Mouse (Mus musculus) kidney, embryonic 16.5 days (tissue): ENCODE data around the gene Olfr1406. TPM values are rescaled to one million over a fixed set of nuclear protein-coding genes. Genes with fewer than 3 reads are reported as not detected.
"Not testable (repeated sequence)": the region's sequence is repeated elsewhere in the genome, so short reads cannot be mapped to it uniquely, and the experiment has no call there.

Source experiments
- ATAC-seq: fragments of 200-750 bp; cut with Nextera tagmentation; 2 replicates; pipeline ENCODE4 v1.8.0; 2017; ENCODE audit warnings: moderate TSS enrichment; ENCODE audit not compliant: low FRiP score, low TSS enrichment
- H3K27ac ChIP-seq: fragments of 300-500 bp; sonication (generic); 2 replicates; pipeline ENCODE4 v1.5.1; 2014; ENCODE audit warnings: low read length
- H3K27me3 ChIP-seq: fragments of 300-500 bp; sonication (generic); 2 replicates; pipeline ENCODE4 v1.6.1; 2014; ENCODE audit warnings: low read length, control low read depth, mixed read lengths; ENCODE audit not compliant: insufficient read depth
- H3K36me3 ChIP-seq: fragments of 300-500 bp; sonication (generic); 2 replicates; pipeline ENCODE4 v1.6.1; 2014; ENCODE audit warnings: low read length, control low read depth, mixed read lengths; ENCODE audit not compliant: insufficient read depth
- H3K4me1 ChIP-seq: fragments of 300-500 bp; sonication (generic); 2 replicates; pipeline ENCODE4 v1.6.1; 2014; ENCODE audit warnings: low read length, control low read depth, mixed read lengths; ENCODE audit not compliant: insufficient read depth
- H3K4me2 ChIP-seq: fragments of 300-500 bp; sonication (generic); replicated peaks from 2 replicates; pipeline ENCODE4 v1.6.1; 2014; ENCODE audit warnings: low read depth, low read length
- H3K4me3 ChIP-seq: fragments of 300-500 bp; sonication (generic); 2 replicates; pipeline ENCODE4 v1.5.1; 2014; ENCODE audit warnings: mild to moderate bottlenecking, low read length
- H3K9ac ChIP-seq: fragments of 300-500 bp; sonication (generic); replicated peaks from 2 replicates; pipeline ENCODE4 v1.6.1; 2014; ENCODE audit warnings: low read length
- H3K9me3 ChIP-seq: fragments of 300-500 bp; sonication (generic); 2 replicates; pipeline ENCODE4 v1.6.1; 2016; ENCODE audit warnings: low read length, control low read depth
- WGBS: fragments of 180-500 bp; shearing (Covaris S2); extraction: QIAGEN DNeasy Blood & Tissue Kit; methylation state at CpG from one replicate; pipeline ENCODE4 v1.1.7; 2014; 5-methylcytosine and 5-hydroxymethylcytosine counted together
- polyA plus RNA-seq: library from polyadenylated mRNA; unstranded; fragments of >200 nt; fragmentation: Nextera tagmentation; extraction: Ambion mirVana; gene quantifications from 2 replicates; pipeline ENCODE4 v1.2.1, GENCODE M21; 2015

The Olfr1406 gene
- not detected in 2 replicates for polyA plus RNA-seq

GRCm38 (mm10) chr1:173190540-173190939 lies at the start of gene Olfr1406:
TSS of gene Olfr1406 (minus strand) at chr1:173190640.
- ATAC-seq, result no peak
- no peaks in the 10 kb centered on the region for H3K9me3 ChIP-seq
- no peak within 1 kb of the TSS for H3K27ac ChIP-seq
- no peaks in the 10 kb centered on the region for H3K27me3 ChIP-seq
- WGBS, result 69% methylated on average over 3 of the region's 3 CpGs
- no peaks in the 10 kb centered on the region for H3K36me3 ChIP-seq
- H3K4me1 ChIP-seq, result no peaks in the 10 kb centered on the region
- H3K9ac ChIP-seq, result no peak within 1 kb of the TSS
- no peak within 1 kb of the TSS for H3K4me2 ChIP-seq
- no peak within 1 kb of the TSS for H3K4me3 ChIP-seq

GRCm38 (mm10) chr1:173237004-173237403 lies 46.6 kb upstream of the Olfr1406 start:
- H3K4me3 ChIP-seq, H3K4me1 ChIP-seq, H3K4me2 ChIP-seq, H3K27ac ChIP-seq, H3K36me3 ChIP-seq, H3K9ac ChIP-seq, H3K27me3 ChIP-seq, ATAC-seq, H3K9me3 ChIP-seq: not testable (repeated sequence)
- 79% methylated on average over 1 of the region's 1 CpGs for WGBS

GRCm38 (mm10) chr1:173227081-173227480 lies 36.6 kb upstream of the Olfr1406 start, which contains the start of gene Fcer1a:
TSS of gene Fcer1a (minus strand) at chr1:173227214.
- H3K4me1 ChIP-seq, result no peaks in the 10 kb centered on the region
- H3K9me3 ChIP-seq, result no peaks in the 10 kb centered on the region
- no peaks in the 10 kb centered on the region for H3K36me3 ChIP-seq
- no peak within 1 kb of the TSS for H3K4me2 ChIP-seq
- H3K27me3 ChIP-seq, result no peaks in the 10 kb centered on the region
- WGBS, result 87% methylated on average over 2 of the region's 2 CpGs
- no peak within 1 kb of the TSS for H3K9ac ChIP-seq
- no peak within 1 kb of the TSS for H3K4me3 ChIP-seq
- no peak within 1 kb of the TSS for H3K27ac ChIP-seq
- ATAC-seq, result no peak

- H3K9me3 ChIP-seq, result no peaks in the 10 kb centered on the region
- H3K4me2 ChIP-seq, result no peak overlapping the region
- no peak overlapping the region for H3K9ac ChIP-seq
- ATAC-seq, result no peak
- no peaks in the 10 kb centered on the region for H3K4me1 ChIP-seq
- no peak overlapping the region for H3K4me3 ChIP-seq
- 89% methylated on average over 3 of the region's 3 CpGs for WGBS
- no peaks in the 10 kb centered on the region for H3K27me3 ChIP-seq
- H3K27ac ChIP-seq, result no peak overlapping the region
- no peaks in the 10 kb centered on the region for H3K36me3 ChIP-seq
These were observed 26.0 kb upstream of the Olfr1406 start for GRCm38 (mm10) chr1:173216481-173216880.

GRCm38 (mm10) chr1:173212092-173212491 lies 21.7 kb upstream of the Olfr1406 start, which contains the start of gene Olfr1404:
TSS of gene Olfr1404 (plus strand) at chr1:173212392.
- Histone ChIP-seq H3K27me3 (no peaks in the 10 kb centered on the region), H3K4me2 (no peak within 1 kb of the TSS), H3K27ac (no peak within 1 kb of the TSS), H3K9ac (no peak within 1 kb of the TSS), H3K36me3 (no peaks in the 10 kb centered on the region), H3K4me3 (no peak within 1 kb of the TSS), H3K9me3 (no peaks in the 10 kb centered on the region; the same call in 1 of the 2 replicates), H3K4me1 (no peaks in the 10 kb centered on the region)
- WGBS, result 71% methylated on average over 5 of the region's 5 CpGs
- ATAC-seq, result no peak

GRCm38 (mm10) chr1:173197508-173197907 lies 7.1 kb upstream of the Olfr1406 start, which contains the start of gene Olfr218:
TSS of gene Olfr218 (plus strand) at chr1:173197808.
- Histone ChIP-seq H3K36me3 (no peaks in the 10 kb centered on the region), H3K4me3 (no peak within 1 kb of the TSS)

GRCm38 (mm10) chr1:173196359-173196758 lies 5.9 kb upstream of the Olfr1406 start:
- WGBS, result 89% methylated on average over 2 of the region's 2 CpGs
- Histone ChIP-seq H3K9me3 (no peaks in the 10 kb centered on the region), H3K4me3 (no peak overlapping the region), H3K4me2 (no peak overlapping the region), H3K4me1 (no peaks in the 10 kb centered on the region), H3K27ac (no peak overlapping the region), H3K27me3 (no peaks in the 10 kb centered on the region), H3K9ac (no peak overlapping the region), H3K36me3 (no peaks in the 10 kb centered on the region)
- ATAC-seq, result no peak

More at GRCm38 (mm10) chr1:173197508-173197907, 7.1 kb upstream of the Olfr1406 start, which contains the start of gene Olfr218:
- no peaks in the 10 kb centered on the region for H3K27me3 ChIP-seq
- H3K9me3 ChIP-seq, result no peaks in the 10 kb centered on the region
- H3K4me1 ChIP-seq, result no peaks in the 10 kb centered on the region
- no peak for ATAC-seq
- H3K9ac ChIP-seq, result no peak within 1 kb of the TSS
- 75% methylated on average over 5 of the region's 5 CpGs for WGBS
- H3K27ac ChIP-seq, result no peak within 1 kb of the TSS
- no peak within 1 kb of the TSS for H3K4me2 ChIP-seq

GRCm38 (mm10) chr1:173192059-173192458 lies 1.6 kb upstream of the Olfr1406 start:
- no peak for ATAC-seq
- H3K9ac ChIP-seq, result no peak overlapping the region
- H3K27me3 ChIP-seq, result no peaks in the 10 kb centered on the region
- H3K4me2 ChIP-seq, result no peak overlapping the region
- no peaks in the 10 kb centered on the region for H3K4me1 ChIP-seq
- H3K27ac ChIP-seq, result no peak overlapping the region
- H3K9me3 ChIP-seq, result no peaks in the 10 kb centered on the region
- H3K36me3 ChIP-seq, result no peaks in the 10 kb centered on the region
- no peak overlapping the region for H3K4me3 ChIP-seq
- WGBS, result 72% methylated on average over 3 of the region's 3 CpGs

- Histone ChIP-seq H3K9me3 (no peaks in the 10 kb centered on the region), H3K4me3 (no peak overlapping the region), H3K36me3 (no peaks in the 10 kb centered on the region), H3K4me2 (no peak overlapping the region), H3K4me1 (no peaks in the 10 kb centered on the region), H3K27ac (no peak overlapping the region), H3K27me3 (no peaks in the 10 kb centered on the region), H3K9ac (no peak overlapping the region)
- ATAC-seq, result no peak
These were observed 16.1 kb downstream of the Olfr1406 start for GRCm38 (mm10) chr1:173174154-173174842.

- ATAC-seq, result no peak
- H3K9me3 ChIP-seq, result no peaks in the 10 kb centered on the region
- WGBS, result 70% methylated on average over 2 of the region's 2 CpGs
- H3K9ac ChIP-seq, result no peak within 1 kb of the TSS
- H3K4me3 ChIP-seq, result no peak within 1 kb of the TSS
- no peak within 1 kb of the TSS for H3K4me2 ChIP-seq
- no peak within 1 kb of the TSS for H3K27ac ChIP-seq
- no peaks in the 10 kb centered on the region for H3K4me1 ChIP-seq
- no peaks in the 10 kb centered on the region for H3K36me3 ChIP-seq
- no peaks in the 10 kb centered on the region for H3K27me3 ChIP-seq
These were observed 53.2 kb downstream of the Olfr1406 start, which contains the start of gene Olfr1408 for GRCm38 (mm10) chr1:173137274-173137673. TSS of gene Olfr1408 (minus strand) at chr1:173137374.
